Mouse (Mus musculus) cerebellum, adult 11 months (tissue): Measurements from ENCODE around the gene Baz2b.
"Not testable (repeated sequence)": the region's sequence is repeated elsewhere in the genome, so short reads cannot be mapped to it uniquely, and the experiment has no call there.

Experiments used
- DNase-seq: peaks from one replicate; pipeline ENCODE4 v3.0.0; 2022

Baz2b gene

DNA sequence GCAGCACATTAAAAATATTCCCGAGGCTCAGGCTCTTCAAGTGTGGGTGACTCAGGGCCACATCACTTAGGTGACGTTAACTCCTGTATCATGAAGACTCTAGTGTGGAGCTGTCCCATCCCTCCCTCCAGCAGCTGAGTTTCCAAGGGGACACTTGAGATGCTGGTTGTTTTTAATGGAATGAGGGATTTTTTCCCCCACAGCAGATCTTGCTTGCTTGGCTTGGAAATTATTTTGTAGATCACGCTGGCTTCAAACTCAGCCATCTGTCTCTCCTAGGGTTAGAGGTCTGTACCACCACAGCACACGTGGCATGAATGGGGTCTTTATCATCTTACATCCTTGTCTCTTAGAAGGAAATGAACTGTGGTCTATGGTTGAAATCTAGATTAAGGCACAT lies 258.5 kb downstream of the Baz2b start:
- no peak for DNase-seq

DNA sequence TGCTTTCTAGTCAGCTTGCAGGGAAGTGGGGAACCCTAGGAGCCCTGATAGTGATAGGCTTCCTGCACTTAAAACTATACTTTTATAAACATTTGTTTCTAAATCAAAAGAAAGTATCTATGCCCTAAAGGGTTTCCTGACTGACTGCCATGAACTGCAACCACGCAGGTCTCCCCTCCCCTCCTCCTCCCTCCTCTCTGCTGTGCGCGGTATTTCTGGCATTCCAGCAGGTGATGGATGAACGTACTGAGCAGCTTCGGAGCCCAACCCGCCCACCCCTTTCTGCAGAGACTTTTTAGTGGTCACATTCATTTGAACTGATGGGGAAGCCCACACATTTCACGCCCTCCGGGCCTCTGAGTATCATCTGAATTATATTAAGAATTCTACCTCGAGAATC lies 273.3 kb downstream of the Baz2b start:
- no peak for DNase-seq

DNA sequence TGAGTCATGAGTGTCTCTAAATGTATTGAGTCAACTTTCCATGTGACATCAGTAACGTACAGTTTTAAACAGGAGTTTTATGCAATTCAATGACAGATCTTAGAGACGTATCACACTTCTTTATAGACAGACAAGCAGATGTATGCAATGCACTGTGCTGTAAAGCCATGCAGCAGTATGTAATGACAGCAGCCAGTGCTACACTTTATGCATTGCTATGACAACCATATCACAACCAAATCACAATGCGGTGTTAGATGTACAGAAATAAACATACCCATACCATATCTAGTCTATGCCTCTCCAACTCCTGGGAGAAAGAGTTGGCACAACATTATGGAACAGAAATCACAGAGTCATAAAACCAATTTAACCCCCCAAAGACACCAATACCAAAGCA lies 276.5 kb downstream of the Baz2b start:
- no peak for DNase-seq

DNA sequence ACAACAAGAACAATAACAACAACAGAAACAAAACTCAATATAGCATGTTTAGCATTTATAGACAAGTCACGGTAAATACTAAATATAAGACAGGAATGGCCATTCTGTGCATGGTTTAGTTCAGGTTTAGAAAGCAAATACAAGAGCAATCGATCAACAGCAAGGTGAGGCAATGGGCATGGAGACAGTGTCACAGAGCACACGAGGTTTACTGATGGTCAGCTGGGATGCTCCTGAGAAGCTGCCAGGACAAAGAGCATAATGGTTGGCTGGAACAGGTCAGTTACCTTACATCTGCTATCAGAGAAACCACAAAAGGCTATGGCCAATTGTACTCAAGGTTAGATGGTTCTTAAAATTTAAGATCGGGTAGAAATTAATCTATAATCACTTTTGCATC lies 277.4 kb downstream of the Baz2b start:
- DNase-seq: no peak

DNA sequence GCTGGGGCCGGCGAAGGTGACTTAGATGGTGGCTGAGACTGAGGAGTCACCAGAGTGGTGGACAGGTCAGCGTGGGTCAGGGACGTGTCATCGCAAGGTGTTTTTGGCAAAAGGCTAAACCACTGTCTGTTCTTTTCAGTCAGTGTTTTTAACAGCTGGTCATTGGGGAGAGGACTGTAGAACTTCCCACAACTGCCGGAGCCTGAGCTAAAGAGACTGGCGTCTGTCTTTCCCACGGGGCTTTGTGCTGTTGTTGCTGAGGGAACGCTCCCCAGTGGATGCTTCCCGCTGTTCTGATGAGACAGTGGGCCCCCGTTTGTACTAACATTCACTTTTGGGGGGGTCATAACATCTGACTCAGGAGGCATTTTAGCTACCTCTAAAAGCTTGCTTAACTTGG lies 296.0 kb downstream of the Baz2b start:
- no peak for DNase-seq

DNA sequence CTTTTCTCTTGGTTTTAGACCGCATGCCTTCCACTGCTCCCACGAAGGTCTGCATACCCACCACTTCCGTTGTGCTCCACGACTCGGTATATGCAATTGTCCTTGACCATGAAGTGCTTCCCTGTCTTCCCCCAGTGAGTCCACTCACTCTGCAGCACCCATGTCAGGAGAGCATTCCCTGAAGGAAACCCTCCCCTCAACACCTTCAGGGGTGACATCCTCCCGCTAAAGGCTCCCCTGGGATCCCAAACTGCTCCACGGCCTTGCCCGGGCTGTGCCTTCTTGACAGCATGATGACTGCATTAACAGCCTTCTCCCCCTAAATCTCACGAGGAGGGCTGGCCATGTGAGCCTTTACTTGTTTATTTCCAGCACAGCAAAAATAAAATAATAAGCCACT lies 301.6 kb downstream of the Baz2b start:
- no peak for DNase-seq

DNA sequence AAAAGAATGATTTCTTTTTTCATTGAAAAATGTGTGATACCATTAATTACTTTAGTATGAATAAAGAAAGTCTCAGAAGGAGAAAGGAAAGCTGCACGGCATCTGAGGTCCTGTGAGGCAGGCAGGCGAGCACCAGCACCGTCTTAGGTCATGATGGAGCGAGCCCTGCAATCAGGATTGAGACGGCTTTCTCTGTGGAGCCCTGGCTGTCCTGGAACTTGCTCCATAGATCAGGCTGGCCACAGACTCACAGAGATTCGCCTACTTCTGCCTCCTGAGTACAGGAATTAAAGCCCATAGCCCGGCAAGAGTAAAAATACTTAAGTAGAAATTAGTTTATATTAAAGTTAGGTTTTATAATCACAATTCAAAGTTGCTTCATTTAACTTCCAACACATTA lies 305.6 kb downstream of the Baz2b start:
- DNase-seq: no peak

DNA sequence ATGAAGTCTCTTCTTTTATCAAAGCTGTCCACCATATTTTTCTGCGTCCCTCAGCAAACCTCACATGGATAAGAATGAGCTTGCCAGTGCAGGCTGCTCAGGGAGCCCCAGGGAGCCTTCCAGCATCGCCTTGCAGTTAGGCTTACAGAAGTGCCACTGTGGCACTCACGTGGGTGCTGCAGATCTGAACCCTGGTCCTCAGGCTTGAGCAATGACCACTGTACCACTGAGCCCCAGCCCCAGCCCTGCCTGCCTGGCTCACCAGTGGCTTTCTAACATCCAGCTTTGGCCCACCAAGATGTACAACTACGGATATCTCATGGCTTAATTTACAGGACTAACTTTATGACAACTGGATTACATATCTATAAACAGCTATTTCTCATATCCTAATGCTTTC lies 311.0 kb downstream of the Baz2b start:
- DNase-seq: no peak

DNA sequence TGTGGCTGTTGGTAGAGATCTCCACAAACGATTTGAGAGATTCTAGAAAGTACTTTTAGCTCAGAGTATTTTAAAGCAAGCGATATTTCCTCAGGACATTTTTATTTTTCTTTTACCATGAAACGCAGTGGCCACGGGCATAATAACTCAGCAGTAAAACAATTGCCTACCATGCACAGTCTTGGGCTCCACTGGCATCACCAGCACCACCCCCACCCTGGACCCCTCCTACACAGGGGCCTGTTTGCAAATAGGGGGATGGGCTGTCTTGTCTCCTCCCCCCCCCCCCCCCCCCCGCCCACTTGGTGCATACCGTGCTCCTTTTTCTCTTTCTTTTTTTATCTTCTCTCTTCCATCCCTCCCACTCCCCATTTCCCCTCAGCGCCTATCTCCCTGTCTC lies 311.5 kb downstream of the Baz2b start:
- no peak for DNase-seq

DNA sequence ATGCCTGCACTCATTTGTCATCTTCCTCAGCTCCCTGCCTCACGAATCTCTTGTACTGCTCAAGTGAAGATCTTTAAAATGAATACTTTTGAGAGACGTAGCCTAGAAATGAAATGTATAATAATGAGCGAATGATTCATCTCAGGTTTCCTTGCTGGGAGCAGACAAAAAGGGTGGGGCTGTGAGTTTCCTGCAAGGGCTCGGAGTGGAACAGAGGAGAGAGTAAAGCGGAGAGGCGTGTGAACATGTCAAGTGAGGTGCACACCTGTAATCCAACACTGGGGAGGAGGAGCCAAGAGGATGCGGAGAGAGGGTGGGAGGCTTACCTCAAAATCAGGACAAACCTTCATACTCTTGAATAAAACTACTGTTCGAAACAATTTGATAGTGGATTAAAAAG lies 312.8 kb downstream of the Baz2b start:
- DNase-seq: no peak

DNA sequence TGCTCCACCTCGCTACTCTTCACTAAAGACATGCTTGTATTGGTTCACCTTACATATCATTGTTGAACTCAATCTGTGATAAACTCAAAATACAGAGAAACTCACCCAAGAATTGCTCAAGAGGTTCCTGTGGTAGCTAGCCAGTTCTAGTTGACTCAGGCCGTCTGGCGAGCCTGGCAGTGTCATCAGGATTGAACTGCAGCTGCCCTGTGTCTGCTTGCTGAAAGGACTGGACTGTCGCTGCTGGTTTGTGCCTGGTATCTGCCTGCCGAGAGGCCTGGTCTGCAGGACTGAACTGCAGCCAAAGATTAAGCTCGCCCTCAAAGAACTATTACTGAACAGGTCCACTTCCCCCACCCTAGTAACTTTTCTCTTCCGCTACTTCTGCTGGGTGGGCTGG lies 313.2 kb downstream of the Baz2b start:
- DNase-seq: no peak

DNA sequence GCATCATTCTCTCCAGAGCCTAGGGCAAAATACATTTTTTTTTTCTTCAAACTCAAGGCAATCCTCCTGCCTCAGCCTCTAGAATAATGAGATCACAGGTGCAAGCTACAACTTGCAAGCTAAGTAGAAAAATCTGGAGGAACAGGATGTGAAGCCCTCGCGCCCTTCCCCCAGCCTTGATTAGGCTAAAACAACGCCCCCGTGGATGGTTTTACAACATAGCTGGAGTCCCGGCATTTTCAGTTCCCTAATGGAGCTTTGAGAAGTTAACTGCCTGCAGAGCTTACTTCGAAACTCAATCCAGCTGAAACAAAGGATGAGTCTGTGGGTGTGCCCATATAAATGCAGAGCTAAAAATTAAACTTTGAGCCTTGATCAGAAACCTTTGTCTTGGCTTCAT lies 319.9 kb downstream of the Baz2b start:
- no peak for DNase-seq

DNA sequence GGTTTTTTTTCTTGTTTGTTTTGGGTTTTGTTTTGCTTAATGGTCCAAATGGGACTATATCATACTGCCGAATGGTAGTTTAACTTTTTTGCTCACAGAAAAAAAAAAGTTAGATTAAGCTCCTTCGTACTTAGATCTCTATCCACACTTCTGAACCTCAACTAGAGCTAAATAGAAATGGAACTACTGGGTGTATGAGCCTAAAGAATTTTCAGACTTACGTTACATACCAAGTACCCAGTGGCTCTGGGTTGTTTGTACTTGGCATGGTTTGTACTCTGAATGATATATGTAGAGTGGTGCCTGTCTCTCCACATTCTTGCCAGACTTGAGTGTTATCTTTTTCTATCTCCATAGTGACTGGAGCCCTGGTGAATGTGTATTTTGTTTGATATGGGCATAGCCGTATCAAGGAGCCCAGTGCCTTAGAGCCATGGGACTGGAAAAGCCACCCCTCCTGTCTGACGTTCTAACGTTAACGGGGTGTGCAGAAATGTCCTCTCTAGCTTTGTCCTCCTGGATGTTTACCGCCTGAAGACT lies 326.8 kb downstream of the Baz2b start:
- no peak for DNase-seq

DNA sequence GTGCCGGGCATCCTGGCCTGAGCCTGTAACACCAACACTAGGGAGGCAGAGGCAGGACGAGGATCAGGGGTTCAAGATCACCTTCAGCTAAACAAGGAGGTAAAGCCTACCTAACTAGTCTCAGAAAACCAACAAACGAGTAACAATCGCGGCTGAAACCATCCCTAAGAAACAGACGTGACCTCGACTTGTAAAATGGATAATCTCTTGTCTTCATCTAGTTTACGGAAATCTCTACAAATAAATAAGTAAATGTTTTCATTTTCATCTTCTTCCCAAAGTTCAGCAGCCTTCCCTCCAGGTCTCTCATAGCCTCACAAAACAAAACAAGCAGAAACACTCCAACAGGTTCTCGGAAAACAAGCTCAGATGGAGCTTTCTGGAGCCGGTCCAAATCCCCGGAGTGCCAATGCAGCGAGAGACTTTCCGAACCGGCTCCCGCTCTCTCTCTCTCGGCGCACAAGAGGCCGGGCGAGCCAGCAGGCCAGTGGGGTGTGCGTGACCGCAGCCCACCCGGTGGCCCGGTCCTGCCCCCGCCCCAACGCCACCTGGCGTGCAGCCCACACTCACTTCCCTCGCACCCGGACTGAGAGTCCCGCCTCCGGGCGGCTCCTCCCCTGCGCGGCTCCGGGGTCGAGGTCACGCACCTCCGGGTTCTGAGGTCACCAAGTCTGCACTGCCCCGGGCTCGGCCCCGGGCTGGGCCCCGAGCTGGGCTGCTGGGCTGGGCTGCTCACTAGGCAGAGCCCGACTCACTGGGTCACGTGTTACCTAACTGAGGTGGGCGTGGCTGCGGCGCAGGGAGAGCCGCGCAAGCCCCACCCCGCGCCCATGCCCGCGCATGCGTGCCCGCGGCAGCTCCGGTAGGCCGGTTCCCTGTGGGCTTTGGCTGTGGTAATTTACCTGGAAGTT lies 327.6 kb downstream of the Baz2b start, which contains the start of gene Wdsub1:
Wdsub1 (minus strand) TSS at position 761 of the 911 bp plus-strand sequence.
- peak; percentile 91 for DNase-seq

DNA sequence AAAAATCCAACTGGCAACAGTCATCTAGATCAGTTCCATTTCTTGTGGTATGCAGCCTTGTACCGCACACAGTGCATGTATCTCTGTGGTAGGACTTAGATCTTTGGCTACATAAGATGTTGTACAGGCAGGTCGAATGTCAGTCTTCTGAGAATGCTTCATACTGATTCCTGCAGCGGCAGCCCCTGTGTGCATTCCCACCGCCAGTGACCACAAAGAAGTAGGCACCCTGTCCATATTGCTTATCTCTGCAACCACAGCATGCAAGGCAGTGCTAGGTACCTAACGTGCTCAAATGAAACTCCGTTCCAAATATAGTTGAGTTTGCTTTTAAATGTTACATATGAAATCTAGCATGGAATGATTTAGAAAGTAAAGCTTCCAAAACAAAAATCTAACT lies 328.2 kb downstream of the Baz2b start:
- DNase-seq: no peak

DNA sequence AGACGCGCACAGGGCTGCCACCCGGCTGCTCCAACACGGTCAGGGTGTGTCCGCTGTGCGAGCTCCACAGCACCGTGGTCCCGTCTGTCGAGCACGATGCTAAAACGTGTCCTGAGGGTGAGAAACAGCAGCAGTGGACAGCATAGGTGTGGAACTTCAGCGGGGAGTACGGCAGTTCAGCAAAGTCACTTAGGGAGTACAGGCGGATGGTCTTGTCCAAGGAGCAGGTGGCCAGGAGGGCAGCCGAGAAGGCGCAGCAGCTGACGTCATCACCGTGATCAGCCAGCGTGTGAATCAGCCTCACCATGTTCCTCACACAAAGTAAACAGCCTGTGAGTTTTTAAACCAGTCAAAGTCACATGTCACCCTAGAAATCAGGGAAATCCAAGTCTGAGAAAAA lies 331.4 kb downstream of the Baz2b start:
- no peak for DNase-seq

DNA sequence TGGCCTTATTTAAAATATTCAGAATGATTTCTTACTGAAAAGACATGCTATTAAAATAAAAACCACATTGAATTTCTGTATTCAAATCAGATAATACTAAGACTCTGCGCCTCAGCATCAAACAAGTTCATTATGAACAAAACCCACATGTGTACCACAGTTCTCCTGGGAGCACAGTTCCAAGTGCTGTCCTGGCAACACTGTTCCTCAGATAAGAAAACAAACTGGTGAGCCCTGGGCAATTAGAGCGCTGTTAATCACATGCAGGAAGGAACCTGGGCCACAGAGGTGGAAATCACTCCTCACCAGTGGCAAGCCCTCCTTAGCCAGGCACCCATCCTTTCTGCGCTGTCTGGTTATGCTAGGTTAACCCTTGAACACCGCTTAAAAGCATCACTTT lies 332.3 kb downstream of the Baz2b start:
- DNase-seq: no peak

DNA sequence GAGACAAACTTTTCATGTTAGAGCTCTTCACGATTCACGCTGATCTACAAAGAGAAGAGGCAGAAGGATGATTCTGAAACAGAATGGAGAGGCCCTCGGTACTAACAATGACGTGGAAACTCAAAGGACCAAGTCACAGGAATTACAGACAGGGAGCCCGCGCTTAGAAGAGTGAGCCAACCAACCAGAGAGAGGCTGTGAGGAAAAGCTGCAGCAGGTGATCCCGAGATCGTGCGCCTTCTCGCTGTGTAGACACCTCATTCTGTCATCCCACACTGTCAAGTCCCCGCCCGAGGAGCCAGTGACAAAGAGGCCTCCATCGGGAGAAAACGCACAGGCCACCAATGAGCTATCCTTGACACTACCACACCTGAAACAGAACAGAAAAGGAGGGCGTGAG lies 333.2 kb downstream of the Baz2b start:
- no peak for DNase-seq

DNA sequence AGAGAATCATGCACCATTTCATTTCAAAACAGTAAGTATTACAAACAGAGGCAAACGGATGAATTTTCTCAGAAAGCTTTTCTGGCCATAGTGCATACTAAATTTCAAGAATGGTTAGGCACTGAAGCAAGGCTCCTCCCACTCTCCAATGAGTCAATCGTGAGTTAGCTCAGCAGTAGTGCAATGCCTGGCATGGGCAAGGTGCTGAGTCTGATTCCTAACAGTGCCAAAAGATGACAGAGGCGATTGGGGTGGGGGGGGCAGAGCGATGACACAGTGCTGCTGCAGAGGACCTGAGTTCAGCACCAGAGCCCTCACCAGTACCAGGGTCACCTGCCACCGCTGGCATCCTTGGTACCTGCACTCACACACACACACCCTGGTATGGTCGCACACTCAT lies 339.1 kb downstream of the Baz2b start:
- no peak for DNase-seq

DNA sequence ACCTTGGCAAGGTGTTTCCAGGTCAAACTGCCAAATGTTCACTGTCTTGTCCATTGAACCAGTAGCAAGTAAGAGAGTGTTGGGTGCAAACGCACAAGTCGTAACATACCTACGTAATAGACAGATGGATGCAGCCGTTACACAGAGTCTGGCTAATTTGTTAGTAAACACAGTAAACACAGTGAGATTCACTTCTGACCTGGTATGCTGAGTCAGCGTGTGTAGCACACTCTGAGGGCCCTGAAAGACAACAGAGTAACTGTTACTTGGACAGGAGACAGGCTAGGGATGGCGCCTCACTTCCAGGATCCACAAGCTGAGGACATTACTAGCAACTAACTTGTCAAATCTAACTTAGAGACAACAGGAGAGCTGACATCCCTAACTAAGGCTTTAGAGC lies 347.0 kb downstream of the Baz2b start:
- DNase-seq: no peak

DNA sequence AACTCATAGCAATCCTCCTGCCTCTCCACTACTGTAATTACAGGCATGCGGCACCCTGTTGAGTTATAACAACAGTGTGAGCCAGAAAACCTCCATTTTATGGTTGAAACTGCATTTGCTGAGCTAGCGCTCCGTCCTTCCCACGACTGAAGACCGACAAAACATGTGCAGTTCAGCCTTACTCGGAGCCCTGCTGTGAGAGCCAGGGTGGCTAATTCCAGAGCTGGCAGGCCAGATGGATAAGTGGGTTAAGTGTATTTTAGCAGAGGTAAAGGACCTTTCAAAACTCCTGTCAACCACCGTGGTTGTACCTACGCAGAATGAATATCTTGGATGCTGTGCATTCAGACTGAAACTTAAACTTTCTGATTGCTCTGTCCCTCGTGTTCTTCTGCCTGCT lies 355.3 kb downstream of the Baz2b start:
- DNase-seq: no peak

DNA sequence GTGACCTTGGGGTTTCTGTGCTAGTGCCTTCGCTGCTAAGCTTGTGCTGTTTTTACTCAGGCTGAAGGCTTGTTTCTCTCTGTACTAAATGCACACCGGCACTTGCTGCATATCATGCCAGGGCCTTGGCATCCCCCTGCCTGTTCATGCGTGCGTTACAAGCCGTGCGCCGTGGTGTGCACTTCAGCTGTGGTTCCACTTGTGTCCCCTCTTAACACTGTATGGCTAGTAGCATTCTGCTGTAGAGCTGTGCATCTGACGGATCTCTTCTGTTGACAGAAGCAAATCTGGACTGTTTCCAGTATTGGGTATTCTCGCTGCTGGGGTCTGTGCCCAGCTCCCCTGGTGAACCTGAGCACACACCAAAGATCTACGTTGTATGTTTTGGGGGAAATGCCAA lies 356.1 kb downstream of the Baz2b start:
- no peak for DNase-seq

DNA sequence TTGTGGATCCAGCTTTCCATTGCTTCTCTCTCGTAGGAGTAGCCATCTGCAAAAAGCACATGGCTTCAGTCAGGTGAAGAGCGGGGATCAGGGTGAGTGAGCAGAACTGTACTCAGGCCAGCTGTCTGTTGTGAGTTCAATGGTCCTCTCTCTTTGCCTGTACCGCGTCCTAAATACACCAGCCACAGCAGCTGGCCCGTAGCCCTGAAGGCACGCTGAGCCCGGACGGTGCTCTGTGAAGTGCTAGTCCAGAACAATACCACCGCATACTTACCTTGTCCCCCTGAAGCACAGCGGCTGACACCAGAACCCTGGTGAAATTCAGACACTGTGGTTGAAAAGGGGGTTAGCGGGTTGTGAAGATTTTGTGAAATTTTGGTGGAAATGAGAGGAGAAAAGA lies 356.7 kb downstream of the Baz2b start:
- DNase-seq: no peak

DNA sequence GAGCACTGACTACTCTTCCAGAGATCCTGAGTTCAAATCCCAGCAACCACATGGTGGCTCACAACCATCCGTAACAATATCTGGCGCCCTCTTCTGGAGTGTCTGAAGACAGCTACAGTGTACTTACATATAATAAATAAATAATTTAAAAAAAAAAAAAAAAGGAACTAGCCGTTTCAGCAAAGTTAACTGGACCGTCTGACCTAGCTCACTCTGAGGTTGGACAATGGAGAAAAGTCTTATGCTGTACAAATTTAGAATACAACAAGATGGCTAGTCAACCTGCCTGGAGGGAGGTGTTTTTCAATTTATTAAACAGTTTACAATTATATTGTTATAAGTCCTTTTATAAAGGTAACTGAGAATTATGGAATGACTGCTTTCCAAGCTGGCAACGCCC lies 357.8 kb downstream of the Baz2b start:
- not testable (repeated sequence) for DNase-seq
